ENCODE assay signal across 31 mouse cellular contexts in the genomic region with DNA sequence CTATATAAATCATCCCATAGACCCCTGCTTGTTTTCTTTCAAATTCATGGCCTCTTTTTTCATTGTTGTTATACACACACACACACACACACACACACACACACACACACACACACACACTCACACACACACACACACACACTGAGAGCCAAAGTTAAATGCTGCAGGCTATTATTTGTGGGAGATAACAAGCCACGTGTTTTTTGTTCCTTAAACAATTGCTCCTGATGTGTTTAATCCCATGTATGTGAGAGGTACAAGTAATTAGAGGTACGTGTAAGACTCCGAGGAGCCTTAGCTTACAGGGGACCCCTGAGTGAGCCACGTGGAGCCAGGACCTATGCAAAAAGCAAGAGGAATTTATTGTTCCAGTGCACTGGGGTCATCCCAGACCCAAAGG. TPM values are rescaled to one million over a fixed set of nuclear protein-coding genes. Genes with fewer than 3 reads are reported as not detected.
"Had no signal": no experiment of that assay in that cellular context is flagged by ENCODE, and none has a peak within 500 bp of the region (broad histone marks: within the 10 kb centered on the region; RNA-seq: fewer than 3 reads in every experiment).

No protein-coding gene starts in this region.

- H3K4me3 ChIP-seq: gastrocnemius, adult 2 months; heart, embryonic 13.5 days; heart, embryonic 15.5 days; hindbrain, embryonic 13.5 days; hindbrain, embryonic 15.5 days; kidney, embryonic 15.5 days; limb, embryonic 13.5 days; limb, embryonic 15.5 days; liver, embryonic 12.5 days had no signal

- H3K4me1 ChIP-seq: hindbrain, embryonic 15.5 days; limb, embryonic 13.5 days; liver, embryonic 12.5 days had no signal

- H3K9ac ChIP-seq: heart, embryonic 13.5 days; heart, embryonic 15.5 days; hindbrain, embryonic 13.5 days; hindbrain, embryonic 15.5 days; kidney, embryonic 15.5 days; limb, embryonic 13.5 days; limb, embryonic 15.5 days; liver, embryonic 12.5 days; liver, embryonic 14.5 days had no signal

- H3K27me3 ChIP-seq: heart, embryonic 13.5 days; heart, embryonic 15.5 days; hindbrain, embryonic 13.5 days; hindbrain, embryonic 15.5 days; kidney, embryonic 15.5 days; limb, embryonic 13.5 days; limb, embryonic 15.5 days; liver, embryonic 12.5 days had no signal

- H3K36me3 ChIP-seq: heart, embryonic 13.5 days; heart, embryonic 15.5 days; hindbrain, embryonic 13.5 days; hindbrain, embryonic 15.5 days; kidney, embryonic 15.5 days; limb, embryonic 13.5 days; limb, embryonic 15.5 days; liver, embryonic 12.5 days had no signal

- H3K9me3 ChIP-seq: heart, embryonic 13.5 days; heart, embryonic 15.5 days; hindbrain, embryonic 13.5 days; hindbrain, embryonic 15.5 days; kidney, embryonic 15.5 days; limb, embryonic 13.5 days; limb, embryonic 15.5 days; liver, embryonic 12.5 days had no signal

- H3K27ac ChIP-seq: gastrocnemius, adult 2 months; heart, embryonic 13.5 days; heart, embryonic 15.5 days; hindbrain, embryonic 13.5 days; hindbrain, embryonic 15.5 days; hindbrain, postnatal 0 days; kidney, embryonic 15.5 days; kidney, postnatal 0 days; limb, embryonic 13.5 days; limb, embryonic 15.5 days; liver, embryonic 12.5 days; liver, embryonic 14.5 days had no signal

- DNase-seq: gastrocnemius, adult 2 months; gastrocnemius, postnatal 10 days; gastrocnemius, postnatal 25 days; heart, adult 18-20 months; heart, postnatal 14 days; heart, postnatal 36 days; layer of hippocampus, adult 9-11 months; layer of hippocampus, postnatal 36 days; left cerebral cortex, postnatal 4 days had no signal

RNA-seq across cellular contexts. Expression of a gene that starts 40.7 kb away (rescaled TPM):
- total RNA-seq: granulocyte monocyte progenitor cell, adult 5-6 weeks; hematopoietic stem cell, adult 5-6 weeks; hindbrain, postnatal 0 days; left cerebral cortex, postnatal 10 days; left cerebral cortex, postnatal 4 days; liver, adult 2 months had no signal
- polyA plus RNA-seq: heart, embryonic 11.5 days; hindbrain, embryonic 11.5 days; hindbrain, embryonic 15.5 days; intestine, embryonic 14.5 days; intestine, embryonic 16.5 days; kidney, embryonic 15.5 days; kidney, postnatal 0 days; large intestine, adult 2 months; limb, embryonic 11.5 days; limb, embryonic 13.5 days; limb, embryonic 15.5 days; liver, adult 2 months; liver, embryonic 12.5 days; liver, embryonic 14.5 days; liver, embryonic 16.5 days had no signal
